Mouse (Mus musculus) thymus, postnatal 10 days (tissue): Measurements from ENCODE around the gene Smr2.
"Not testable (repeated sequence)": the region's sequence is repeated elsewhere in the genome, so short reads cannot be mapped to it uniquely, and the experiment has no call there.

Source experiments
- DNase-seq, 2 experiments: peaks; one replicate each; pipeline ENCODE4 v3.0.0; 2021; ENCODE audit warnings: low spot score in 2 of 2

Smr2 gene

DNA sequence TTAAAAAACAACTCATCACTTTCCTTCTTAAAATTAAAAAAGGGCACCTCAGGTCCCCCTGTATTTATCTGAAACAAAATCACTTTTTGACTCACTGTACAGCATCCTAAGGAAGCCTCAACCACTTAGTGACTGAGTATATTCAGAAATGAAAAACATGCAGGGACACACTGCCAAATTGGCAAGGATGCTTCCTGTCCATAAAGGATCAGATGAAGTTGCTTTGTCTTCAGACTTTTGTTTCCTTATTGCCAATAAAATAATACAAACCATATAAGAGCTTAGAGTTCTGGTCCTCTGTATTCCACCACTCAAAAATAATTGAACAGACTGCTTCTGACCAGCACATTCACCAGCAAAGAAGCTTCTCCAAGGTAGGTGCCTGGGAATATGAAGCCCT is at the start of gene Smr2:
Gene Smr2 (plus strand): TSS at position 301 of the 400 bp plus-strand sequence.
- not testable (repeated sequence) for DNase-seq

DNA sequence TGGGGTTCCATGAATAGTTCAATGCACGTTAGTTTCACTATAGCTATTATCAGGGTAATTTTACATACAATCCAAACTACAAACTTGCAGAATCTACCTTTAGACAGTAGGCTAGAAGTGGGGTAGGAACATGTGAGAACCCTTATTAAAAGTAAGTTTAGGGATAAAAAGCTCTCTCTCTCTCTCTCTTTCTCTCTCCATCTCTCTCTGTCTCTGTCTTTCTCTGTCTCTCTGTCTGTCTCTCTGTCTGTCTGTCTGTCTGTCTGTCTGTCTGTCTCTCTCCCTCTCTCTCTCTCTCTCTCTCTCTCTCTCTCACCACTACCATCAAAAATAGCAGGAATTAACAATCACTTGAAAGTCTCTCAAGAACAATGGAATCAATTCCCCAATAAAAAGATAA is 25.1 kb downstream of the Smr2 start, which contains the start of gene Gm11116:
Gene Gm11116 (minus strand): TSS at position 101 of the 400 bp plus-strand sequence.
- DNase-seq: no peak

DNA sequence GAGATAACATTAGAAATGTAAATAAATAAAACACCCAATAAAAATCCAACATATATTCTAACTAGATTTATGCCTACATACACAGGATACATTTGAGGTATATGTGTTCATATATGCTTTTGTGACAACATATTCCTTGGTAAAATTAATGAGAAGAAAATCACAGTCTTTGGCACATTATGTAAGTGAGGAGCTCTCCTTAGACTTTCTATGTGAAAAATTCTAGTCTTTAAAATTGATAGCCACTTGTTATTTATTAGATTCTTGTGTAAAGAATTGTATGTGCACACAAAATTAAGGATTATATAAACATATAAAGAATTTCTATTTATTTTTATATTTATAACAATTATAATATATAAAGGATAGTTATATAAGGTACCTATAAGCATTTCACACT is 67.6 kb downstream of the Smr2 start, which contains the start of gene Gm11115:
Gene Gm11115 (minus strand): TSS at position 101 of the 400 bp plus-strand sequence.
- DNase-seq: no peak
